Mouse (Mus musculus): ENCODE results near the gene Eef1akmt1. TPM values are rescaled to one million over a fixed set of nuclear protein-coding genes. Genes with fewer than 3 reads are reported as not detected.

Eef1akmt1 gene
- 87.5 and 90.4 TPM in 2 replicates for polyA plus RNA-seq (2014; fragmentation: Nextera tagmentation; extraction: Ambion mirVana)

- Histone ChIP-seq H3K9ac (ENCODE audit: low read length) (peak within 1 kb of the TSS; percentile 53), H3K4me3 (ENCODE audit: low read depth, low read length) (peak within 1 kb of the TSS; percentile 53), H3K4me1 (ENCODE audit: control insufficient read depth, insufficient read depth, low read length) (no peaks in the 10 kb centered on the region), H3K4me2 (ENCODE audit: low read depth) (peak within 1 kb of the TSS; percentile 44), H3K27me3 (ENCODE audit: control insufficient read depth, insufficient read depth, low read length) (no peaks in the 10 kb centered on the region), H3K9me3 (ENCODE audit: control insufficient read depth, low read length) (no peaks in the 10 kb centered on the region), H3K36me3 (ENCODE audit: control insufficient read depth, insufficient read depth, low read length) (no peaks in the 10 kb centered on the region), H3K27ac (ENCODE audit: low read depth, low read length) (no peak within 1 kb of the TSS)
- ATAC-seq (ENCODE audit: insufficient read depth, low FRiP score, low TSS enrichment) (peak; percentile 98), DNase-seq (ENCODE audit: low spot score) (peak; percentile 95)
- 12% methylated on average over 35 of the region's 35 CpGs for WGBS
Measured at GRCm38 (mm10) chr14:57571155-57572133, at the start of gene Eef1akmt1. Eef1akmt1 (minus strand) TSS chr14:57571612.

DNA sequence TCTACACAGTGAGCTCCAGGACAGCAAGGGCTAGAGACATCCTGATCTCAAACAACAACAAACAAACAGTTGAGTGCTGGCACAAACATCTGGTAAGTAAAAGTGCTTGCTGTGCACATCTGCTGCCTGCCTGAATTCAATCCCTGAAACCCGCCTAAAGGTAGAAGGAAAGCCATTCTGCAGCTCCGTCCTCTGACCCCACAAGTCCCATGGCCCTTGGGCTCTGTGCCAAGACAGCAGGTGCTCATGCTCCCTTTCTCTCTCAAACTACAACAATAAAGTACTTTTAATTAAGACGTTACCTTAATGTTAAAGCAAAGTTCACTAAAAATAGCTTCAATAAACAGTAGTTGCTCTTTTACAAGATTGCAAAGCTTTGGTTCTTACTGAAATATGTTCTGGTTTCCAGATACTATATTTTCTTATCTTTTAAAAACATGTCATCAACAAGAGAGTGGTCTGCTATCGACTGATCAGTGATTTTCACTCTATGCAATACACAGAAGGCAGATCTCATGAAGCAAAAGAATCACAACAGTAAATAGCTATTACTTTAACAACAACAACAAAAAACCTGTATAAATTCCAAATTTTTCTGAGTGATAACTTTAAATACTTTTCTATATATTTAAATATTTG, 49.3 kb upstream of the Eef1akmt1 start:
- DNase-seq (ENCODE audit: low spot score) (no peak), ATAC-seq (ENCODE audit: insufficient read depth, low FRiP score, low TSS enrichment) (no peak)
- no peaks in the 10 kb centered on the region for H3K9me3 ChIP-seq (ENCODE audit: control insufficient read depth, low read length)

DNA sequence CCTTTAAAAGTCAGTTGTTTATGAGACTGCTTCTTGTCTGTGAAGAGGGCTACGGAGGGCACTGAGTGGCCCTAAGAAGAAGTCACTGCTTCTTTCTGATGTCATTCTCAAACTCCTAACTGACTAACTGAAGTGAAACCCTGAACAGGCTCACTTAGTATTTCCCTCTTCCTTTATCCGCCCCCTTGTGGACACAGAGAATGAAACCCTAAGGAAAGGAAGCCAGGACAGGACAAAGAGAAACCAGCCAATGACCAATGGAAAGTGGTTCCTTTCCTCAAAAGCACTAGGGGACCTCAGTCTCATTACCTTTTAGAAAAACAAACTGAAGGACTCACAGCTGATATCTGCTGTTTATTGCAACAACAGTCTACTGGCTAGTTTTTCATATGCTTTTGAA, 48.1 kb upstream of the Eef1akmt1 start:
- DNase-seq (ENCODE audit: low spot score) (peak; percentile 52), ATAC-seq (ENCODE audit: insufficient read depth, low FRiP score, low TSS enrichment) (no peak)
- no peaks in the 10 kb centered on the region for H3K27me3 ChIP-seq (ENCODE audit: control insufficient read depth, insufficient read depth, low read length)
- no peak overlapping the region for H3K4me2 ChIP-seq (ENCODE audit: low read depth)
- H3K4me3 ChIP-seq (ENCODE audit: low read depth, low read length), result no peak overlapping the region
- H3K36me3 ChIP-seq (ENCODE audit: control insufficient read depth, insufficient read depth, low read length), result no peaks in the 10 kb centered on the region; the same call in 1 of the 2 replicates
- H3K9ac ChIP-seq (ENCODE audit: low read length), result no peak overlapping the region
- no peaks in the 10 kb centered on the region for H3K4me1 ChIP-seq (ENCODE audit: control insufficient read depth, insufficient read depth, low read length)
- 51% methylated on average over 2 of the region's 2 CpGs for WGBS
- H3K9me3 ChIP-seq (ENCODE audit: control insufficient read depth, low read length), result no peaks in the 10 kb centered on the region
- H3K27ac ChIP-seq (ENCODE audit: low read depth, low read length), result no peak overlapping the region

More for the DNA sequence above, 49.3 kb upstream of the Eef1akmt1 start:
- WGBS, result 78% methylated on average over 4 of the region's 4 CpGs
- H3K4me2 ChIP-seq (ENCODE audit: low read depth), result no peak overlapping the region
- H3K36me3 ChIP-seq (ENCODE audit: control insufficient read depth, insufficient read depth, low read length), result no peaks in the 10 kb centered on the region; the same call in none of the 2 replicates
- H3K4me1 ChIP-seq (ENCODE audit: control insufficient read depth, insufficient read depth, low read length), result no peaks in the 10 kb centered on the region
- no peak overlapping the region for H3K27ac ChIP-seq (ENCODE audit: low read depth, low read length)
- H3K27me3 ChIP-seq (ENCODE audit: control insufficient read depth, insufficient read depth, low read length), result no peaks in the 10 kb centered on the region
- H3K9ac ChIP-seq (ENCODE audit: low read length), result no peak overlapping the region
- no peak overlapping the region for H3K4me3 ChIP-seq (ENCODE audit: low read depth, low read length)

DNA sequence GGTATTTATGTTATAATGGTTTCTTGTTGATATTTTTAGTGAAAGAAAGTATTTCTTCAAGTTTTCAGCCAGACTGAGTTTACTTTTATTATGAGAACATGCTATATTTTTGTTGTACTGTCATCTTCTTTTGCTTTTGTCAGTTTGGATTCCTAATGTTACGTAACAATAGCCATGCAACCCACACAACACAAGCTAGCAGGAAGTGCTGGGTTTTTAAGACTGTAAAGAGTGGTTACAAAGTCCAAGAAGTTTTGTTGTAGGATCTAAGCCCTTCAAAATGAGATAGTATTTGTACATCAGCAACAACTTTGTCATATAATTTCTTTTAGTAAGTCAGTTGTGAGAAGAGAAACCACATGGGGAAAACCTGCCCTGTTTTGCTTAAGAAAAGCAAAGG, 46.3 kb upstream of the Eef1akmt1 start:
- no peak for ATAC-seq (ENCODE audit: insufficient read depth, low FRiP score, low TSS enrichment)

DNA sequence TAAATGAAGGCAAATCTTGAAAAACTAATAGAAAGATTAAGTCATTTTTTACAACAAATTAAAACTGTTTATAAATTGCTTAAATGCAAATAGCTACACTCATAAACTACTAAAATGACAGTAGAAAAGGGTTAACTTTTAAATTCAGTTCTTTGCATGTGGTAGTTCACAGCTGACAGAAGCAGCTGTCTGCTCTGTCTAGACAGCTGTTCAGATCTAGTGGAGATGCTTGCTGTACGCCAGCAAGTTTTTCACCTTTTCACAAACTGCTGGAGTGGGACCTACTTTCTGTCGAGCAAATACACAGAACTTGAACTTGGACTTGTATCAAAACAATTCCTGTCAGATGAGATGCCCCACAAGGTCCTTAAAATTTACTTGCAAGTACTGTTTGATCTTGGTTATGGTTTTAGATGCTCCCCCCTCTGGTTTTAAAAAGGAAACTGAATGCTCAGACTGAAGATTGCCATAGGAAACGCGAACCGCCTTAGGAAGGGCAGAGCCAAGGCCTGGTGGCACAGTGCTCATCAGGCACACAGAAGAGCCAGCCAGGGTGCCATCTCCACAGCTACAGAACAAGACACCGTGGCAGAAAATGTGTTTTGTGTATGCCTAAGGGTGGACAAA, 45.0 kb upstream of the Eef1akmt1 start:
- H3K9me3 ChIP-seq (ENCODE audit: control insufficient read depth, low read length), result no peaks in the 10 kb centered on the region
- H3K4me3 ChIP-seq (ENCODE audit: low read depth, low read length), result no peak overlapping the region
- no peaks in the 10 kb centered on the region for H3K36me3 ChIP-seq (ENCODE audit: control insufficient read depth, insufficient read depth, low read length)
- ATAC-seq (ENCODE audit: insufficient read depth, low FRiP score, low TSS enrichment) (no peak), DNase-seq (ENCODE audit: low spot score) (no peak)
- H3K4me2 ChIP-seq (ENCODE audit: low read depth), result no peak overlapping the region
- no peak overlapping the region for H3K9ac ChIP-seq (ENCODE audit: low read length)
- WGBS, result 86% methylated on average over 6 of the region's 6 CpGs
- no peaks in the 10 kb centered on the region for H3K4me1 ChIP-seq (ENCODE audit: control insufficient read depth, insufficient read depth, low read length)
- H3K27me3 ChIP-seq (ENCODE audit: control insufficient read depth, insufficient read depth, low read length), result no peaks in the 10 kb centered on the region
- H3K27ac ChIP-seq (ENCODE audit: low read depth, low read length), result no peak overlapping the region

More for the DNA sequence above, 46.3 kb upstream of the Eef1akmt1 start:
- no peak overlapping the region for H3K4me2 ChIP-seq (ENCODE audit: low read depth)
- no peak overlapping the region for H3K27ac ChIP-seq (ENCODE audit: low read depth, low read length)
- no peaks in the 10 kb centered on the region for H3K36me3 ChIP-seq (ENCODE audit: control insufficient read depth, insufficient read depth, low read length)
- 96% methylated on average over 1 of the region's 1 CpGs for WGBS
- H3K9ac ChIP-seq (ENCODE audit: low read length), result no peak overlapping the region
- H3K4me1 ChIP-seq (ENCODE audit: control insufficient read depth, insufficient read depth, low read length), result no peaks in the 10 kb centered on the region
- H3K9me3 ChIP-seq (ENCODE audit: control insufficient read depth, low read length), result no peaks in the 10 kb centered on the region
- H3K4me3 ChIP-seq (ENCODE audit: low read depth, low read length), result no peak overlapping the region
- DNase-seq (ENCODE audit: low spot score), result no peak
- no peaks in the 10 kb centered on the region for H3K27me3 ChIP-seq (ENCODE audit: control insufficient read depth, insufficient read depth, low read length)

- Histone ChIP-seq H3K27me3 (ENCODE audit: control insufficient read depth, insufficient read depth, low read length) (no peaks in the 10 kb centered on the region), H3K4me1 (ENCODE audit: control insufficient read depth, insufficient read depth, low read length) (no peaks in the 10 kb centered on the region), H3K27ac (ENCODE audit: low read depth, low read length) (no peak overlapping the region), H3K4me2 (ENCODE audit: low read depth) (no peak overlapping the region), H3K36me3 (ENCODE audit: control insufficient read depth, insufficient read depth, low read length) (no peaks in the 10 kb centered on the region), H3K9me3 (ENCODE audit: control insufficient read depth, low read length) (no peaks in the 10 kb centered on the region), H3K4me3 (ENCODE audit: low read depth, low read length) (no peak overlapping the region), H3K9ac (ENCODE audit: low read length) (no peak overlapping the region)
- no peak for DNase-seq (ENCODE audit: low spot score)
- no peak for ATAC-seq (ENCODE audit: insufficient read depth, low FRiP score, low TSS enrichment)
- 94% methylated on average over 6 of the region's 6 CpGs for WGBS
Measured at GRCm38 (mm10) chr14:57615828-57616227, 44.4 kb upstream of the Eef1akmt1 start.

DNA sequence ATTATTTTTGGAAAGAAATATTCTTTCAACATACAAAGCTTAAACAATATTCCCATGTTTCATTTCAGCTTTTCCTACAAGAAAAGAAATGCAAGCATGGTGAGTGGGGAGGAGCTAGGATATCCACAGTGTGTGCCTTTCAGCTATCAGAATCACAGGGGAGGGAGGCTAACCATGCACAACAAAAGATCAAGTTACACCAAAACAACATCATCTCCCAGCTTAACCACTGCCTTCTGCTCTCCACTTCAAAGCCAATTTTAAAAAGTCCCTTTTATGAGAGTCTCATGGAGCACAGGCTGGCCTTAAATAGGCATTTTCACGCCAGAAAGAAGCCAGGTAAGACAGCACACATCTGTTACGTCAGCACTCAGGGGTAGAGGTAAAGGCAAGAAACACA, 39.6 kb upstream of the Eef1akmt1 start:
- 48% methylated on average over 2 of the region's 2 CpGs for WGBS
- H3K4me2 ChIP-seq (ENCODE audit: low read depth), result no peak overlapping the region
- H3K4me1 ChIP-seq (ENCODE audit: control insufficient read depth, insufficient read depth, low read length), result no peaks in the 10 kb centered on the region
- H3K27ac ChIP-seq (ENCODE audit: low read depth, low read length), result no peak overlapping the region
- ATAC-seq (ENCODE audit: insufficient read depth, low FRiP score, low TSS enrichment) (no peak), DNase-seq (ENCODE audit: low spot score) (no peak)
- H3K36me3 ChIP-seq (ENCODE audit: control insufficient read depth, insufficient read depth, low read length), result no peaks in the 10 kb centered on the region
- H3K4me3 ChIP-seq (ENCODE audit: low read depth, low read length), result no peak overlapping the region
- no peak overlapping the region for H3K9ac ChIP-seq (ENCODE audit: low read length)
- no peaks in the 10 kb centered on the region for H3K27me3 ChIP-seq (ENCODE audit: control insufficient read depth, insufficient read depth, low read length)
- H3K9me3 ChIP-seq (ENCODE audit: control insufficient read depth, low read length), result no peaks in the 10 kb centered on the region

- 88% methylated on average over 4 of the region's 4 CpGs for WGBS
Measured at GRCm38 (mm10) chr14:57609816-57610329, 38.5 kb upstream of the Eef1akmt1 start.

More at GRCm38 (mm10) chr14:57609816-57610329, 38.5 kb upstream of the Eef1akmt1 start:
- H3K4me3 ChIP-seq (ENCODE audit: low read depth, low read length), result no peak overlapping the region
- H3K4me1 ChIP-seq (ENCODE audit: control insufficient read depth, insufficient read depth, low read length), result no peaks in the 10 kb centered on the region
- no peaks in the 10 kb centered on the region for H3K9me3 ChIP-seq (ENCODE audit: control insufficient read depth, low read length)
- H3K36me3 ChIP-seq (ENCODE audit: control insufficient read depth, insufficient read depth, low read length), result no peaks in the 10 kb centered on the region
- no peaks in the 10 kb centered on the region for H3K27me3 ChIP-seq (ENCODE audit: control insufficient read depth, insufficient read depth, low read length)
- no peak overlapping the region for H3K4me2 ChIP-seq (ENCODE audit: low read depth)
- DNase-seq (ENCODE audit: low spot score), result no peak
- no peak overlapping the region for H3K27ac ChIP-seq (ENCODE audit: low read depth, low read length)
- H3K9ac ChIP-seq (ENCODE audit: low read length), result no peak overlapping the region
- no peak for ATAC-seq (ENCODE audit: insufficient read depth, low FRiP score, low TSS enrichment)
